Mouse (Mus musculus): ENCODE results near the gene Slc1a5.

Slc1a5 gene

GRCm38 (mm10) chr7:16819794-16820193 lies 38.7 kb downstream of the Slc1a5 start:
- no peak for DNase-seq (ENCODE audit: low read depth)

GRCm38 (mm10) chr7:16820271-16820763 lies 39.2 kb downstream of the Slc1a5 start:
- DNase-seq (ENCODE audit: low read depth), result no peak

DNA sequence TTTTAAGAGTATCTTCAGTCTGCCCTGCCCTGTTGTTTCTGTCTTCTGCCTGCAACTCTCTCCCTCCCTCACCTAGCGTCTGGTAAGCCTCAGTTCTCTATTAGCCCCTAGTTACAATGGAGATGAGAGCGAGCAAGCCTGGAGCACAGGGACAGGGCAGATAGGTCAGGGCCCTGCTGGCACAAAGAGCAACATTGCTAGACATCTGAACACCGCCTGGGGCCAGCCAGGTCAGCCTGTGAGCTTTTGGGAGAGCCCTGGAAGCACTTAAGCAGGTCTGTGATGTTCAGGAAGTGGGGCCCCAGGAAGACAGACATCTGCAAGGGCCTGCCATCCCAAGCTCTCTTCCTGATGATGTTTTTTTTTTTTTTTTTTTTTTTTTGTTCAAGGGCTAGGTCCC lies 40.0 kb downstream of the Slc1a5 start:
- no peak for DNase-seq (ENCODE audit: low read depth)

GRCm38 (mm10) chr7:16821669-16822101 lies 40.5 kb downstream of the Slc1a5 start:
- no peak for DNase-seq (ENCODE audit: low read depth)

DNA sequence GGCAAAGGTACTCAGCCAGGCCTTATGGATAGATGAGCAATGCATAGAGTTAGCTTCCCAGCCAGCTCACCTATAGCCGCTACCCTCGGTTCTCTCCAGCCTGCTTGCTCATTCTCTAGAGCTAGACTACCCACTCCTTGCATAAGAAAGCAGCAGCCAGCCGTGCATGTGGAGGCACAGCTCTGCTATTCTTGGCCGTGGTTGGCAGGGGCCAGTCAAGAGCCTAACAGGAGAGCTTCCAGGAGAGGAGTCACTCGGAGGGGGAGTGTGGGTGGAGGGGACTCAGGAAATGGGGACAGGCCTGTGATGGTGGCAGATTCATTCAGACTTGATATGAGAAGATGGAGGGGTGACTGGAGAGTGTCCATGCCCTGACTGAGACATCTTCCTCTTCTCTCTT lies 42.6 kb downstream of the Slc1a5 start:
- DNase-seq (ENCODE audit: low read depth), result no peak

GRCm38 (mm10) chr7:16825785-16826184 lies 44.6 kb downstream of the Slc1a5 start:
- DNase-seq (ENCODE audit: low read depth), result peak; percentile 89

- DNase-seq (ENCODE audit: low read depth), result no peak
Observed at GRCm38 (mm10) chr7:16826571-16826970, 45.4 kb downstream of the Slc1a5 start.

DNA sequence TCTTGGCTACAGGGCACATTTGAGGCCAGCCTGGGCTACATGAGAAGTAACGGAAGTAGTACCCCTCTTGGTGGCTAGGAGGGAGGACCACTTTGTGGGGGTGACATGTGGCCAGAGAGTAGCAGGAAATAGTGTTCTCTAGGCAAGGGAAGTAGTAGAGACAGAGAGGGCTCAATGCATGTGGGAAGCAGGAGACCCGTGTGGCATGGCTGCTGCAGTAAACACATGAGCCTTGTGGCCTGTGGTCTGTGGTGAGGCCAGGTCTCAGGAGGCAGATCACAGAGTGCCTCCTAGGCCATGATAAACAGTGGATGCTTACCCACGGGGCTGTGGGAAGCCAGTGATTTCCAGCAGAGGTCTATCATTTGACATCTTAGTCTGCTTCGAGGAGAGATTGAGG lies 46.1 kb downstream of the Slc1a5 start:
- DNase-seq (ENCODE audit: low read depth), result peak; percentile 68

GRCm38 (mm10) chr7:16830449-16830848 lies 49.3 kb downstream of the Slc1a5 start:
- no peak for DNase-seq (ENCODE audit: low read depth)

DNA sequence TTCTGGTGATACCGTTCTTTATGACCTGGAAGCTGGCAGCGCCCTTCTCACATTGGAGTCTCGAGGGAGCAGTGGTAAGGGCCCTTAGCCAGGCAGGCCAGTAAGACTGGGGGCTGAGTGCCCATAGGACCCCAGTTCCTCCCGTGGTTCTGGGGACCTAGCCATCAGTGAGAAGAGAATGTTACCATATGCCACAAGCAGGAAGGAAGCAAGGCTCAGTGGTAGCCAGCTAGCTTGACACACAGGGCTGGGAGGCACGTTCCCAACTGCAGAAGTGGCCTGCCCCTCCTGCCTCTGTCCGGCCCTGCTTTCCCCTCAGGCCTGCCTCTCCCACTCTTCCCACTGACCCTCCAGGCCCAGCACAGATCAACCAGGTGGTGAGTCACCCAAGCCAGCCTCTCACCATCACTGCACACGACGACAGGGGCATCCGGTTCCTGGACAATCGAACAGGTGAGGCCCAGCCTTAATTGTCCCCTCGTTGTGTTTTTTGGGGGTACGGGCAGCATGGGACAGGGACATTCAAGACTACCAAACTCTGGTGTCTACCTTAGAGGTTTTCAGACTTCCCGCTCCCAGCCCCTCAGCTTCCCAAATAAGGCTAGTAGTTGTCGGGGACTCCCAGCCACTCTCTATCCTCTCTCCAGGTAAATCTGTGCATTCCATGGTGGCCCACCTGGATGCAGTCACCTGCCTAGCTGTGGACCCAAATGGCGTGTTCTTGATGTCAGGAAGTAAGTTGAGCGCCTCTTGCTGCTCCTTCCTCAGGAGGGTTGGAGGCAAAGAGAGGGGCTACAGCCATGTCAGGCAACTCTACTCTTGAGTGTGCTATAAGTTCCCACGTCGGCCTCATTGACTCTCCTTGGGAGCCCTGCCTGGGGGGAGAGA lies 57.0 kb downstream of the Slc1a5 start:
- no peak for DNase-seq (ENCODE audit: low read depth)

DNA sequence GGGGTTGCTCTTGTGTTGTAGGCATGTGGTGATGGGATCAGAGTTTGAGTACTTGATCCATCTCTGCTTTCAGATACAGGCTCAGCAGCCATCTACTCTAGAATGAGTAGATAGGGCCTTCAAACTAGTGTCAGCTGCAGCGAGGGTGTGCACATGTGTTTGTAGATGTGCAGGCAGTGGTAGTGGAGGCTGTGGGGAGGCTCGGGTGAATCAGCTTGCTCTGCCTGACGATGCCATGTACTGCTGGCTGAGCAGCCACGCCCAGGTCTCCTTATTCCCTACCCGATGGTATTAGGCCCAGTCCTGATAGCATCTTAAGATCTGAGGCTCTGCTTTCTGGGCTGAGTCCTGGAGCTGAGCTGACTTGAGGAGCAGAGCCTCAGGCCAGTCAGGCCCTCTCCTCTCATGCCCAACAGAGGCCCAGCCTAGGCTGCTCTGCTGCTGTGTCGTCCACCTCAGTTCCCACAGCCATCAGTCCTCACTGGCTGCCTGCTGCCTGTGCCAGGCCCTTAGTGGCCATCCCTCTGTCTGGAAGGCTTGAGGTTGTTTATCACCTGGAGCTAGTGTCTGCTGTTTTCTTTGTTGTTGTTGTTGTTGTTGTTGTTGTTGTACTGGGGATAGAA lies 57.8 kb downstream of the Slc1a5 start:
- no peak for DNase-seq (ENCODE audit: low read depth)

DNA sequence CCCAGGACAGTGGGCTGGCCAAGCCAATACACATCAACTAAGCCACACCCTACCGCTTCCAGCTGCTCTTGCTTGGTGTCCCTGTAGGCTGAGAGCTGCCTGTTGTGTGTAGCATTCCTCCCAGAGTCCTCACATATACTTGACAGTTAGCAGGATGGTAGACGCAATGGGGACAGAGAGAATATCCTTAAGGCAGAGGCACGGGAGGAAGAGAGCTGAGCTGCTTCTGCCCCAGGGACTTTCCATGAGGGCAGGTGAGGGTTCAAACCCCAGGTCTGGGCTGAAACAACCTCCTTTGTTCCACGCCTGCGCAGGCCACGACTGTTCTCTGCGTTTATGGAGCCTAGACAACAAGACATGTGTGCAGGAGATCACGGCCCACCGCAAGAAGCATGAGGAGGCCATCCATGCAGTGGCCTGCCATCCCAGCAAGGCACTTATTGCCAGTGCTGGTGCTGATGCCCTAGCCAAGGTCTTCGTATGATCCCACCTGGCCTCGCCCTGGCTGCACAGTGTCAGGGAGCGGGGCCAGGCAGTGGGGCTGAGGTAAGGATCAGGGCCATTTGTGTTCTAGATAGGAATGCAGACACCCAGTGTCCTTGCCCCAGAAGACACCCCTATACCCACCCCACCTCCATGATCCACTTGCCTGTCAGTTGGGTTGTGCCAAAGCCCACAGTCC lies 58.4 kb downstream of the Slc1a5 start:
- no peak for DNase-seq (ENCODE audit: low read depth)

DNA sequence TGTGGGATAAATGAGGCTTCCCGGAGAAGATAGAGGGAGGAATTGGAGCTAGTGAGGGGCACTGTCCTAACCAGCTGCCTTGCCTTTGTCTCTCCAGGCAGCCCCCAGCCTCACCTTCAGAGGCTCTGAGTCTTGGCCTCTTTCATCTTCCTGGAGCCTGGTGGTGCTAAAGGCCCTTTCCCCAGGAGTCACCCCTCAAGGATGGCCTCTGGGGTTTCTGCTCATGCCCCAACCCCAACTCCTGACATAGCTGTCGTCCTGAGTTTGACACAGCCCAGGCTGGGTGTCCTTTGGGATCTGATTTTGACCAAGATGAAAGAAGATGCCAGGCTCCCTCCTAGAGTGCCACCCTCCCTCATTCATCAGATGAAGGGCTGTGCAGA lies 59.0 kb downstream of the Slc1a5 start:
- DNase-seq (ENCODE audit: low read depth), result no peak

DNA sequence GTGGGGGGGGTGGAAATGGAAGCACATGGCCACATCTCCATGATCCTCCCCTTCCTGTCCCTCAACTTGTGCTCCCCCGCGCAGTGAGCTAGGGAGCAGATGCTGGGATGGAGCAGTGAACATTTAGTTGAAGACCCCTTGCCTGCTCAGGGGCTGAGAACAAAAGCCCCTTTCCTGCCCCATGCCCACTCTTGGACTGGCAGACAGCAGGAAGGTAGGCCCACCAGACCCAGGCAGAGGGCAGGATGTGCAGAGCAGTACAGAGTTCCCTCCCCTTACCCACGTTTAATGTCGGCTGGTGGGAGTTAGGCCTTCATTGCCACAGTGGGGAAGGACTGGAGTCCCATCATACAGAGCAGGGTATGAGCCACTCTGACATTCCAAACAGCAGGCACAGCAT lies 59.9 kb downstream of the Slc1a5 start:
- DNase-seq (ENCODE audit: low read depth), result no peak

- peak; percentile 77 for DNase-seq (ENCODE audit: low read depth)
Observed at GRCm38 (mm10) chr7:16841561-16842560, 60.7 kb downstream of the Slc1a5 start.

DNA sequence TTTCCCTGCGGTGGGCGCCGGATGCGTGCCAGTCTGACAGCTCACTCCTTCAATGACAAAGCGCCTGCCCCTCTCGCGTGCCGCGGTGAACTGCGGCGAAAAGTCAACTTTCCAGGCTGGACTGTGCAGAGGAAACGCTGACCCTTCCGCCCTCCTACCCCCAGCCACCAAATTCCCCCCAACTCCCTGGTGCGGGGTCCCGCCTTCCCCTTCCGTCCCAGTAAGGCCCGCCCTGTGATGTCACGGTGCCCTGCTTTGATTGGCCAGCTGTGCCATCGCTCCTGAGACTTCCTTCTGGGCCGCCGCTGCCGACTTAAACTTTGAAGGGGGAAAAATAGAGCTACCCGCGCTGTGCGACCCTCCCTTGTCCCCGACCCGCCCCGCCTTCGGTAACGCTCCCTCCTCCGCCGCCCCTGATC lies 61.5 kb downstream of the Slc1a5 start, which contains the start of gene Prkd2:
Prkd2 (plus strand) TSS at position 258 of the 419 bp plus-strand sequence.
- peak; percentile 85 for DNase-seq (ENCODE audit: low read depth)

- peak; percentile 57 for DNase-seq (ENCODE audit: low read depth)
Observed at GRCm38 (mm10) chr7:16843441-16844171, 62.5 kb downstream of the Slc1a5 start.

DNA sequence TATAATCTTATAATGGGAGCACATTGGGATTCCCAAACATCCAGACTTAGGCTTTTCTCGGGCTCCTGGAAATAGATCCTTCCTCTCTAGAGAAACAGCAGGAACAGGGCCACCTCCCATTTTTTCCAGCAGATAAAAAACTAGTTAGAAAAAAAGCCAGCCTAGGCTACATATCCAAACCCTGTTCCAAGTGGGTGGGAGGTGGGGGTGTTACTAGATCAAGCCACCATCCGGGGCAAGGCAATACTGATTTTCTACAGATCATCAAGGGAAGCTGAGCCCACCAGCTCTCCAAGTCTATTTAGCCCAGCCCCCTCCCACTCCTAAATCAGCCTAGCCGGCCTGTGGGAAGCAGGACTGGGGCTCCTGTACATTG lies 63.5 kb downstream of the Slc1a5 start:
- DNase-seq (ENCODE audit: low read depth), result no peak

GRCm38 (mm10) chr7:16845072-16845819 lies 64.1 kb downstream of the Slc1a5 start:
- DNase-seq (ENCODE audit: low read depth), result peak; percentile 65

DNA sequence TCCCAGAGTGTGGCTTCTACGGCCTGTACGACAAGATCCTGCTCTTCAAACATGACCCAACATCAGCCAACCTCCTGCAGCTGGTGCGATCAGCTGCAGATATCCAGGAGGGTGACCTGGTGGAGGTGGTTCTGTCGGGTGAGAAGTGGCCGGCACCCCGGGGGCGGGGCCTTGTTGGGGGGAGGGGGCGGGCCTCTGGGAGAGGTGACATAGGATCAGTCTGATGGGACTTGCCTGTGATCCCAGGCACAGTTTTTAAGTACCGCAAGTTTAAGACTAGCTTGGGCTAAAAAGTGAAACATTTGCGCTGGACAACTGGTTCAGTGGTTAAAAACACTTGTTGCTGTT lies 64.7 kb downstream of the Slc1a5 start:
- DNase-seq (ENCODE audit: low read depth), result no peak

Measured in naive thymus-derived CD4-positive, alpha-beta T cell, adult 2 months (primary cell).